Mouse (Mus musculus): ENCODE results near the gene Olfr1496.
"Not testable (repeated sequence)": the region's sequence is repeated elsewhere in the genome, so short reads cannot be mapped to it uniquely, and the experiment has no call there.

The Olfr1496 gene

DNA sequence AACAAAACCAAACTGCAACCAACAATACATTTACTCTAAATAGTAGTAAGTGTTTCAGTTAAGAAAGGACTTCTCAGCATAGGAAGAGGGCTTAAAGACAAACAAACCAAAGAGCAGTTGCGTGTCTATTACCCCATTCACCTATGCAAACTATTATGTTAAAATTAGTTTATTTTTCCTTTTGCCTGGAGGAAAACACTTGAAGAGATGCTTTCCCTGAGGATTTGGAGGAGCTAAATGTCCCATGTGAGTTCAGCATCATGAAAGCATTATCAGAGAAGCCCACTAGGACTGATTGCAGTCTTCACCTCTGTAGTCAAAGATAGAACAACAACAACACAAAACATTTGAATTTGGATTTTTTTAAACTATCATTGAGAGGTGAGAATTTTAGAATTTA is at the start of gene Olfr1496:
Olfr1496 (plus strand) TSS at position 301 of the 400 bp plus-strand sequence.
- no peak for DNase-seq

DNA sequence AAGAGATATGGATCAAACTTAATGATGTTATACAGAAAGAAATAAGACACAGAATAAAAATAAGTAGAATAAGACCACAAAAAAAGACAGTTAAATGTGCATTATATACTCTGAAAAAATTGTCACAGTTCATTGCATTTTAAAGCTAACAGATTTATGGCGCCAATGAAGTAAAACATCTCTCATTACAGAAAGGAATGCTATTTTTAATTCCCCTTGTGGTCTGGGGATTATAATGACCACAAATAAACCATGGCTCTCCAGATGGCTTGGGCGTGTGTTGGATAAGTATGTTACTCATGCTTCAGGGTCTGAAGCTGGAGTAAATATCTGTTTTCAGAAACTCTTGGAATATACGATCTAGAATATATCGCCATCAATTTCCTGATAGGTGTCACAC is 38.2 kb upstream of the Olfr1496 start, which contains the start of gene Olfr1494:
Olfr1494 (plus strand) TSS at position 301 of the 400 bp plus-strand sequence.
- DNase-seq, result no peak

DNA sequence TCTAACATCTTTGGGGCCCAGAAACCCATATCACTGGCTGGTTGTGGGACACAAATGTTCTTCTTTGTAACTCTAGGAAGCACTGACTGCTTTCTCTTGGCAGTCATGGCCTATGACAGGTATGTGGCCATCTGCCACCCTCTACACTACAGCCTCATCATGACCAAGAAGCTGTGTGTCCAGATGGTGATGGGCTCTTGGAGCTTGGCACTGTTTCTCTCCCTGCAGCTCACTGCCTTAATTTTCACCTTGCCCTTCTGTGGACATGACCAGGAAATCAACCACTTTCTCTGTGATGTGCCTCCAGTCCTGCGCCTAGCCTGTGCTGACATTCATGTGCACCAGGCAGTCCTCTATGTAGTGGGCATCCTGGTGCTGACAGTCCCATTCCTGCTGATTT is 28.3 kb upstream of the Olfr1496 start:
- no peak for DNase-seq

DNA sequence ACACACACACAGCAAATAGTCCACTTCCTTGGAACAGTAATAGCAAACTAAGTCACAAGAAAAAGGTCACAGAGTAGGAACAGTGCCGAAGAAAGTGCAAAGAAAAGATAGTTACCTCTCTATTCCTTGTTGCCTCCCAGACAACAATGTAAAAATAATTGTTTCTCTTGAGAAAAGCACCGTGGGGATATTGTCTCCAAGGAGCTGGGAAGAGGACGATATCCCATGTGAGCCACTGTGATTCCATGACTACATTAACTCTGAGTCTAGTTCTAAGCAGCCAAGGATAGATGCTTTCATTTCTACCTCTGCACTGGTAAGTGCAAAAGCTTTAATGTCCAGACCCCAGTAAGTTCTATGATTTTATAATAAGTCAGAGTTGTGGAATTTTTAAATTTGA is 13.4 kb upstream of the Olfr1496 start, which contains the start of gene Olfr1495:
Olfr1495 (plus strand) TSS at position 301 of the 400 bp plus-strand sequence.
- no peak for DNase-seq

DNA sequence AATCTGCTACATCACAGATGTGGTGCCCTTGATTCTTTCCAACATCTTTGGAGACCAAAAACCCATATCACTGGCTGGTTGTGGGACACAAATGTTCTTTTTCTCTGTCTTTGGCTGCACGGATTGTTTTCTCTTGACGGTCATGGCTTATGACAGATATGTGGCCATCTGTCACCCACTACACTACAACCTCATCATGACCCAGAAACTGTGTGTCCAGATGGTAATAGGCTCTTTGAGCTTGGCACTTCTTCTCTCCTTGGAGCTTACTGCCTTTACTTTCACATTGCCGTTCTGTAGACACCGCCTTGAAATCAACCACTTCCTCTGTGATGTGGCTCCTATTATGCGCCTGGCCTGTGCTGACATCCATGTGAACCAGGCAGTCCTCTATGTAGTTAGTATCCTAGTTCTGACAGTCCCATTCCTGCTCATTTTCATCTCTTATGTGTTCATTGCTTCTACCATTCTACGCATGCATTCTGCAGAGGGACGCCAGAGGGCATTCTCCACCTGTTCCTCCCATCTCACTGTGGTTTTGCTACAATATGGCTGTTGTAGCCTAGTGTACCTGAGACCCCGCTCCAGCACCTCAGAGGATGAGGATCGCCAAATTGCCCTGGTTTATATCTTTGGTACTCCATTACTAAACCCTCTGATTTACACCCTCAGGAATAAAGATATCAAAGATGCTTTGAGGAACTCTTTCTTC is 9.0 kb upstream of the Olfr1496 start:
- DNase-seq, result no peak

DNA sequence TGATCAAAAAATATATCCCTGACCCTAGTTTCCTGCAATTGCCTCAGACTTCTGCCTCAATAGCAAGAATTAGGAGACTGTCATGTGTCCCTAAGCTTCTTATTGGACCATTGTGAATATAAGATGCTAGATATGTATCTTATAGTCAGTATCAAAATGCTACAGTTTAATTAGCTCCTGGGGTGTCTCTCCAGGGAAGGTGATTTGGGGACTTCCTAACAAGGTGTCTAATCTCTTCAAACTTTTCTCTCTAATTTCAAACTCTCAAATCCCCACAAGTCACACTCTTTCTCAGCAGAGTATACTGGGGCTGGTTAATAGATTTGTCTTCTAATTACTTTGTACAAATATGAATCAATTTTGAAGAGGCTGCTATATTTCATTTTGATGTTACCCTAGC is 20.4 kb downstream of the Olfr1496 start, which contains the start of gene Olfr1497:
Olfr1497 (minus strand) TSS at position 101 of the 400 bp plus-strand sequence.
- DNase-seq, result no peak

DNA sequence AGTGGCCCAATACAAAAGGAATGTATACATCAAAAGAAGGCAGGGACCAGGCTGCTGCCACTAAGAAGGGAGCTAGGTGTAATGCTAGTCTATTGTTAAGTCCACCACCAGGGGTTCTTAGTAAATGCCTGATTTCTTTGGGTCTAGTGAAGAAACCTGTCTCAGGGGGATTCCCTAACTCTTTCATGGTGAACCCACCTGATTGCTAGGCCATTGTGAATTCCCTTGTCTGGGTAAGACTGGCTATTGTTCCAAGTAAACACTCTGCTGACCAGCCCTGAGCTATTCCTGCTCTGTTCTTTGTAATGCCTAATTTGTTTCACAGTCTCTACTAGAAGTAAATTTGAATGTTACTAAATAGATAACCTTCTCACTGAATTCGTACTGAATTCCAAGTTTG is 27.8 kb downstream of the Olfr1496 start:
- not testable (repeated sequence) for DNase-seq

DNA sequence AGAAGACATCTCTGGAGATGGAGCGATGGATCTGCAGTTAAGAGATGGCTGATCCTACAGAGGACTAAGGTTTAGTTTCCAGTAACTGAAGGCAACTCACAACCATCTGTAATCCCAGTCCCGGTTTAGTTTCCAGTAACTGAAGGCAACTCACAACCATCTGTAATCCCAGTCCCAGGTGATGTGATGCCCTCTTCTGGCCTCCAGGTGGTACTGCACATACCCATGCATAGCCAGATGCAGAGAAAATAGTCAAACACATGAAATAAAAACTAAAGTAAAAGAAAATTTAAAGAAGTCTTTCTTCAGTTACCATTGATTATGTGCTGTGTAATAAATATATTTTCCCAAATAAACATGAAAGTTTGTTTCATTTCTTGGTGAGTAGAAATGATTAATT is 35.1 kb downstream of the Olfr1496 start:
- DNase-seq, result no peak

DNA sequence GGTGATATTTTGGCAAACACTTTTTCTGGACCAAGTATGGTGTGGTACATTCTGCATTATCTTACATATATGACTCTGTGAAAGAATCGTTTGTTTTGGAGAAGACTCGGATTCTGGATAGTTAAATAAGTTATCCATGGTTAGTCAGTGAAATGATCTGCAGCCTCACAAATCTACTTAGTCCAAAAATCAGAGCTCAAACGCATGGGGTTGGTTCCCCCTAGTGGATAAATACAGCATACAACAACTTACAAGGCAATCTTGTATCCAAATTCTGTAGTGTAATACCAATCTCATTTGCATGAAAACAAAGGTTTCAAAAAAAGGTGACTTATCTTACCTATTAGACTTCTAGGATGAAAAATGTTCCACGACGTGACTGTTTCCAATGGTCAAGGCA is 41.1 kb downstream of the Olfr1496 start:
- DNase-seq, result no peak

DNA sequence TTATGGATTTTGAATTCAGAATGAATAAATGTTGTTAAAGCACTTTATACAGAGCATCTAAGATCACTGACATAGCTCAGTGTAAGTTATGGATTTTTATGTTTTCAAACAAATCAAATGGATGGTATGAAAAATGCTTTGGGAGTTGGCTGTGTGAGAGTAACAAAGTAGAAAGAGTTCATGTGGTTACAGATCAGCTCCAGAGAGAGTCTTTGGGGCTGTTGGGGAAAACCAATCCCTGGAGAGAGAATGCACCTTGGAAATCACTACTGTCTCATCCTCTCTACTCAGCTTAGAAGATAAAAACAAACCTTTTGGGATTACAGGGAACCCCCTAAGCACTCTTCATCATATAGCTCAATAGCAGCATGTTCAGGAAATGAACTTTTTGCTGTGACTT is 41.7 kb downstream of the Olfr1496 start, which contains the start of gene Olfr1499:
Olfr1499 (minus strand) TSS at position 101 of the 400 bp plus-strand sequence.
- DNase-seq, result no peak

DNA sequence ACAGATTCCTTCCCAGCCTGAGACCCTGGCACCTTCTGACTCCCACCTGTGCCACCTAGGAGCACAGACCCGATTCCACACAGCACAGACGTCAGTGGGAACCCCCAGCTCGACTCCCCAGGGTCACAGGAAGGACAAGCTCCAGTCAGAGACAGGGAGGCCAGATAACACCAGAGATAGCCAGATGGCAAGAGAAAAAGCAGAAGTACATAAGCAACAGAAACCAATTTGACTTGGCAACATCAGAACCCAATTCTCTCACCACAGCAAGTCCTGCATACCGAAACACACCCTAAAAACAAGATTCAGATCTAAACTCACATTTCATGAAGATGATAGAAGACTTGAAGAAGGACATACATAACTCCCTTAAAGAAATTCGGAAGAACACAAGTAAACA is 43.2 kb downstream of the Olfr1496 start:
- DNase-seq, result no peak

DNA sequence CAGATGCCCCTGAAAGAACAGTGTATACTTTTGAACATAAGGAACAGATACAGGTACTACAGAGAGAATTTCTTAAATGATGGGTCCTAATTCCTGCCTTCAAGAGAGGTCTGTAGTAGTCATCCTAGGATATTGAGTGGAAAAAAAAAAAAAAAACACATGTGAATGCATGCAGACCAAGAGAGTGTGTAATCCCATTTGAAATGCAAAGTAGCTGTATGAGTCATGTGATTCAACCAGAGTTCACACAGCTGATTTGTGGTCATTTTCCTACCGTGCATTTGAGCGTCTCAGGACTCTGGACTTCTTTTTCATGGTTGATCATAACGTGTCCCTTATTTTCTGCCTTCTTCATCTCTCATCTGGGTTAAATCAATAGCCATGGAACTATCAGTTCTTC is 50.8 kb downstream of the Olfr1496 start:
- no peak for DNase-seq

DNA sequence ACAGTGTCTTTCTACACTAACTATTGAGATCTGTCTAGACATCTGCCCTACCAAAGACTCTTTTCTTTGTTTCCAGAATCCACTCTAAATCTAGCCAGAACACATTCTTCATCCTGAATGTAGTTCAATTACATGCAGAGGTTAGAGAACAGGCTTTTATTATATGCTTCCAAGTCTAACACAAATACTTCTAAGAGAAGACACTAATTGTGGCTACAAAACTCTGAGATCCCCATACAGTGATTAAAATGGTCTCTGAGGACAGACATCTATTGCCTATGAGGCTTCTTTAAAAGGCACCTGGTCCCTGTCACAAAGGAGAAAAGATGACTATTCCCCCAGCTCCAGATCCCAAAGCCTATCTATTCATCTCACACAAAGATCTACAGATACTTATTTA is 52.7 kb downstream of the Olfr1496 start, which contains the start of gene Olfr1500:
Olfr1500 (minus strand) TSS at position 101 of the 400 bp plus-strand sequence.
- DNase-seq, result no peak

Data from lung, postnatal 10 days (tissue).